Mouse (Mus musculus): Measurements from ENCODE around the gene Hectd4. TPM values are rescaled to one million over a fixed set of nuclear protein-coding genes. Genes with fewer than 3 reads are reported as not detected.

Gene Hectd4
- total RNA-seq (2023), result 45.3 to 58.7 TPM (median 51.9 TPM) in 4 replicates

DNA sequence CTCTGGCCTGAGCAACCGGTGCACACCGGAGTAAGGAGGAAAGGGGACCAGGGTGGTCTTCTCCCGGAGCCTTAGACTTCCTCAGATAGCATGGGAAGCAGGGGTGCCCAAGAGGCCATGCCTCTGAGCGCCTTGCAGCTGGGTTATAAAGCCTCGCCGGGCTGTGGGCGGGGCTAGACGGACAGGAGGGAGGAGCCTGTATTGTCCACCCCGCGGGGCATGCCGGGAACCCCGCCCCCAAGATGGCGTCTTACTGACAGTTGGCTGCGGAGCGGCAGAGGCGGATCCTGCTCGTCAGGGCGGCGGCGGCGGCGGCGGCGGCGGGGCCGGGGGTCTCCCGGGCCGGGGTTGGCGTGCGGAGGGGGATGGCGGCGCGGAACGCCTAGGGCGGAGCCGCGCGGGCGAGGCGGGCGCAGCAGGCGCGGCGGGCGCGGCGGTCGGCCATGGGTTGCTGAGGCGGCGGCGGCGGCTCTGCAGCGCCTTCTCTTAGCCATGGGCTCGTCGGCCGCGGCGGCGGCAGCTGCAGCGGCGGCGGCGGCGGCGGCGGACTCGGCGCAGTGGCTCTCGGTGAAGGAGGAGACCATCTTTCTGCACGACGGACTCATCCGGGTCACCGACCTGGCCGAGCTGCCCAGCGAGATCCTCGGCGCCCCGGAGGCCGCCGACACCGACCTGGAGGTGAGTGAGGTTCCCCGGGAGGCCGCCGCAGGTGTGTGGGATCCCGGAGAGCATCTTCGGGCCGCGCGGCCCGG is at the start of gene Hectd4:
Hectd4 (plus strand) TSS at position 240 of the 752 bp plus-strand sequence.

DNA sequence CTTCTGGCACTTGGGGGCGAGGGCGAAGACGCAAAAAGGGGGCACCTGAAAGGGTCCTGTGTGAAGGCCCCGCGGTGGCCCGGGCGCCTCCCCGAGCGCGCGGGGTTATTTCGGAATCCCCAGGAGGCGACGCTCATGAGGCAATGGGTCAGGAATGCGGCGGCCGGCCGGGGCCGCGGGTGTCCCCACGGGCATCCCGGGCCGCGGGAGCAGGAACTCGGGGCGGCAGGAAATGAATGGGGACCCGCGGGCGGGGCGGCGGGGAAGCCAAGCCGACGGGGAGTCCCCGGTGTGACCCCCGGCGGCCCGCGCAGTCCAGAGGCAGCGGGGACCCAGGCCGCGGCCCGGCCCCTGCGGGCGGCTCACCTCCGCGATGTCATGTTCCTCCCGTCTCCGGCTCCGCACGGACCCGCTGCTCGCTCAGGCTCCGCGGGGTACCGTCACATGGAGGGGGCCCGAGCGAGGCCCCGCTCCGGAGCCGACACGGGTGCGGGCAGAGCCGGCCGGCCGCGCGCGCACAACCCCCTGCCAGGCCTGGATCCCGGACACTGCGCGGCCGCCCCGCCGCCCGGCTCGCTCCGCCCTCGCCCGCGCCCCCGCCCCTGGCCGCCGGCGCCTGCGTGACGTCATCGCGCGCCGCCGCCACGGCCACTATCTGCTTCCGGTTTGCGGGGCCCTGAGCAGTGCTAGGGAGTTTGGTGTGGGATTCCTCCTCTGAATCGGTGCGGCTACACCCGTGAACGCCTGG is 29.0 kb upstream of the Hectd4 start, which contains the start of gene Ptpn11:
Ptpn11 (minus strand) TSS at position 562 of the 748 bp plus-strand sequence.

DNA sequence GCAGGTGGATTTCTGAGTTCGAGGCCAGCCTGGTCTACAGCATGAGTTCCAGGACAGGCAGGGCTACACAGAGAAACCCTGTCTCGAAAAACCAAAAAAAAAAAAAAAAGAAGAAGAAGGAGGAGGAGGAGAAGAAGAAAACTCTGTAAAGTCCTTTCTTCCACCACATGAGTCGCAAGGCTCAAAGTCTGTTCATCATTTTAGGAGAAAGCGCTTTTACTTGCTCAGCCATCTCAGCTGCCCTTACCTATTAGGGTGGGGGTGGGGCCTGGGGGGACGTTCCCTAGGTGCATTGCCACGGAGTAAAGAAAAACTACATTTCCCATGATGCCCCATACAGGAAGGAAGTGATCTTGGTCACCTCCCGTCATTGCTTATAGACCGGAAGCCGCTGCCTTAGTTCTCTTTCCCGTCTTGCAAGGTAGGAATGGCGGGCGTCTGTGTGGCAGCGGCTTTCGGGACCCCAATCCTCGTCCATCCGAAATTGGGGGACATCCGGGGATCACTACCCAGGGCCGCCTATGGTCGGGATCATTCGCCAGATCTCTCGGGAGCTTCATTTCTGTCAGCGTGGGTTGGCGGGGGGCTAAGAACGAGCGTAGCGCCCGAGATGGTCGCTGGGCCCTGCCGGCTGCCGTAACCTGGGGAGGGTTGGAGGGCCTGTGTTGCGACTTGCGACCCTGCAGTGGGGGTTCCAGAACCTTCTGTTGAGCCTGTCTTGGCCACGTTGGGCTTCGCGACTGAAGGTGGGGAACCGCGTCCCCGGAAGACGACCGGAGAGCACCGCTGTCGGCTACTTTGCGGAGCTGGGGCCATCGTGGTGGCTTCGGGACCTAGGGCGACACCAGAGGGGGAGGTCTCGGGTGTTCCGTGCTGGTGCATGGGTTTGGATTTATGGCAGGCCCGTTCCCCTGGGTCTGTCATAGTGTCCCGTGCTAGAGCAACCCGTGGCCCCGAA is 15.6 kb upstream of the Hectd4 start, which contains the start of gene Rpl6:
Rpl6 (plus strand) TSS at position 350 of the 958 bp plus-strand sequence.

DNA sequence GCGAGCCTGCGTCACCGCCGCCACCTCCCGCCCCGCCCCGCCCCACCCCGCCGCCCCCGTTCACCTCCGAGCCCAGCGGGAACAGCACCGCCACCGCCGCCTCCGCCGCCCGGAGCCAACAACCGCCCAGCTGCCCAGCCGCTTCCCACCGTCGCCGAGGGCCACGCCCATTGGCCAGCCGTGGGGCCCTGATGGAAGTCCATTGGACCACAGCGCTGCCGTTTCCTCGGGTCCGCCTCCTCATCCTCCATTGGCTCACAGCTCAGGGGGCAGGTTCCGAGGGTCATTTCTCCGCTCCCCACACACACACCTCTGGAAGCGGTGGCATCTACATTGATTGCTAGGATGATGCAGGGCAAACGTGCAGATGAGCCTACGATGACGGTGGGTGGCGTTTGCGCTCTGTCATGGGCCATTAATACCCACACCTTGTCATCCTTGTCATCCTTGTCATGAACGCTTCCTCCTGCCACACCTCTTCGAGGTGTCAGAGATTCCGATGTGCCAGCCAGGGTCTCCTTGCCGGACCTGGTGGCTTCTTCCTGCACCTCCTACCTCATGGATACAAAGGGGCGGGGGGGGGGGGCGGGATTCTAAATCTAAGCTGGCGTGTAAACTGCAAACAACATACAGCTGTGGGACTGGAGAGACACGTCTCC is 165.6 kb downstream of the Hectd4 start, which contains the start of gene Trafd1:
Trafd1 (minus strand) TSS at position 172 of the 659 bp plus-strand sequence.

DNA sequence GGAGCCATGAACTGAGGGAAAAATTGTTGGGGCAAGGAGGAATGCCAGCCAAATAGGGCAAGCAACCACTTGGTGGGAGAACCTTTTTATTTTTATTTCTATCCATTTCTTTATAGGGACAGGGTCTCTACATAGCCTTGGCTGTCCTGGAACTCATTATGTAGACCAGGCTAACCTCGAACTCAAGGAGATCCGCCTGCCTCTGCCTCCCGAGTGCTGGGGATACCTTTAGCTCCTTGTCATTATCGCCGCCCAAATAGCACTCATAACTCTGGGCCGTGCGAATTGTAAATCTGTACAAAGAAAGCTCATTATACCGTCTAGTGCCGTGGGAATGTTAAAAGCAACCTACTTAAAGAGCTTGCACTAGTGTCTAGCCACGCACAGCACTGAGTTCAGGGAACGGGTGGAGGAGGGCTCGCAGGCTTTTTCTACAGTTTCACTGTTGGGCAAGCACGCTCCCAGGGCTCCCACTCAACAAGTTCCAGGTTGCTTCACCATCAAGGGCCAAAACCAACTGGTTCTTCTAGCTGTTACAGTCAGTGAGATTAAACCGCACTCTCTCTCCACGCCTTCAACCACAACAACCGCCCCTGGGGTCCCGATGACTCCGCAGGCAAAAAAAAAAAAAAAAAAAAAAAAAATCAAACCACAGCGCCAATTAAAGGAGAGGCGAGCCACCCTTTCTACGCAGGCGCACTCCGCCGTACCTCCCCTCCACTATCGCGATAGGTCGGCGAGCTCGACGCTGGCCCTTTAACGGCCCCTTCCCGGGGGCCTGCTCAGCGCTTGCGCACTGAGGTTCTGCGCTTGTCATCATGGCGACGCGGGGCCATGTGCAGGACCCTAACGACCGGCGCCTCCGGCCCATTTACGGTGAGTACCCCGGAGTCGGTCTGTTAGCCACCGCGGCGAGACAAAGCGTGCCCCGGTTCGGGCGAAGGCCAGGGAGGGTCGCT is 177.4 kb downstream of the Hectd4 start, which contains the start of gene Naa25:
Naa25 (plus strand) TSS at position 750 of the 959 bp plus-strand sequence.

Other genes starting within 250 kb of the Hectd4 start
- gene Rph3a, start 210.1 kb upstream of the Hectd4 start, total RNA-seq (2023), result not detected in 4 replicates
- 35.8 to 41.2 TPM (median 38.0 TPM) in 4 replicates for gene Ptpn11, start 28.8 kb upstream of the Hectd4 start, total RNA-seq (2023)
- 1,725 to 1,892 TPM (median 1,807 TPM) in 4 replicates for gene Rpl6, start 15.7 kb upstream of the Hectd4 start, total RNA-seq (2023)
- 71.6 to 89.6 TPM (median 78.6 TPM) in 4 replicates for gene Trafd1, start 165.4 kb downstream of the Hectd4 start, total RNA-seq (2023)
- gene Naa25, start 177.7 kb downstream of the Hectd4 start, total RNA-seq (2023), result 44.1 to 51.0 TPM (median 45.5 TPM) in 4 replicates
- gene Tmem116, start 231.7 kb downstream of the Hectd4 start, total RNA-seq (2023), result 0.63 to 1.8 TPM (median 1.3 TPM) in 4 replicates
- gene Erp29, start 232.3 kb downstream of the Hectd4 start, total RNA-seq (2023), result 164 to 172 TPM (median 168 TPM) in 4 replicates

All from B cell, adult 62 days (primary cell).